Mouse (Mus musculus) midbrain, embryonic 13.5 days (tissue): Measurements from ENCODE around the gene Depp1. TPM values are rescaled to one million over a fixed set of nuclear protein-coding genes. Genes with fewer than 3 reads are reported as not detected.
A peak's percentile ranks its signal among the peaks of the same experiment; 100 is the strongest.

ENCODE experiments used
- ATAC-seq: fragments of 200-750 bp; cut with Nextera tagmentation; 2 replicates; pipeline ENCODE4 v1.8.0; 2017; ENCODE audit warnings: mild to moderate bottlenecking, moderate TSS enrichment, moderate library complexity
- H3K27ac ChIP-seq: fragments of 300-500 bp; sonication (generic); 2 replicates; pipeline ENCODE4 v1.5.1; 2015; ENCODE audit warnings: inconsistent platforms, mild to moderate bottlenecking, moderate library complexity
- H3K27me3 ChIP-seq: fragments of 300-500 bp; sonication (generic); 2 replicates; pipeline ENCODE4 v1.6.1; 2015; ENCODE audit warnings: mild to moderate bottlenecking, inconsistent platforms
- H3K36me3 ChIP-seq: fragments of 300-500 bp; sonication (generic); 2 replicates; pipeline ENCODE4 v1.6.1; 2015; ENCODE audit warnings: mild to moderate bottlenecking, inconsistent platforms
- H3K4me1 ChIP-seq: fragments of 300-500 bp; sonication (generic); replicated peaks from 2 replicates; pipeline ENCODE4 v1.6.1; 2015; ENCODE audit warnings: inconsistent platforms
- H3K4me2 ChIP-seq: fragments of 300-500 bp; sonication (generic); replicated peaks from 2 replicates; pipeline ENCODE4 v1.6.1; 2015; ENCODE audit warnings: moderate library complexity, mild to moderate bottlenecking, inconsistent platforms
- H3K4me3 ChIP-seq: fragments of 300-500 bp; sonication (generic); replicated peaks from 2 replicates; pipeline ENCODE4 v1.5.1; 2015; ENCODE audit warnings: mild to moderate bottlenecking, inconsistent platforms
- H3K9ac ChIP-seq: fragments of 300-500 bp; sonication (generic); replicated peaks from 2 replicates; pipeline ENCODE4 v1.6.1; 2015; ENCODE audit warnings: mild to moderate bottlenecking, inconsistent platforms
- H3K9me3 ChIP-seq: fragments of 300-500 bp; sonication (generic); 2 replicates; pipeline ENCODE4 v1.6.1; 2016; ENCODE audit warnings: mild to moderate bottlenecking, inconsistent platforms
- WGBS: fragments of 180-500 bp; shearing (Covaris S2); methylation state at CpG from one replicate; pipeline ENCODE4 v1.1.7; 2015; 5-methylcytosine and 5-hydroxymethylcytosine counted together
- polyA plus RNA-seq: library from polyadenylated mRNA; unstranded; fragments of >200 nt; fragmentation: Nextera tagmentation; extraction: Ambion mirVana; gene quantifications from 2 replicates; pipeline ENCODE4 v1.2.1, GENCODE M21; 2015

The Depp1 gene
- polyA plus RNA-seq, 1 experiment from 2014 or later, result 6.0 TPM

- Histone ChIP-seq H3K9ac (no peak overlapping the region), H3K4me2 (no peak overlapping the region), H3K4me1 (no peaks in the 10 kb centered on the region), H3K9me3 (no peaks in the 10 kb centered on the region), H3K27me3 (no peaks in the 10 kb centered on the region), H3K36me3 (no peaks in the 10 kb centered on the region), H3K27ac (no peak overlapping the region), H3K4me3 (no peak overlapping the region)
- WGBS, result 85% methylated on average over 20 of the region's 20 CpGs
- no peak for ATAC-seq
These were observed 1.2 kb downstream of the Depp1 start for GRCm38 (mm10) chr6:116651437-116652118.

GRCm38 (mm10) chr6:116653191-116653590, 2.8 kb downstream of the Depp1 start:
- H3K27ac ChIP-seq, result no peak overlapping the region
- H3K36me3 ChIP-seq, result no peaks in the 10 kb centered on the region
- 75% methylated on average over 3 of the region's 3 CpGs for WGBS
- H3K4me3 ChIP-seq, result no peak overlapping the region
- ATAC-seq, result no peak
- no peaks in the 10 kb centered on the region for H3K27me3 ChIP-seq
- H3K4me2 ChIP-seq, result no peak overlapping the region
- no peak overlapping the region for H3K9ac ChIP-seq
- H3K9me3 ChIP-seq, result no peaks in the 10 kb centered on the region
- no peaks in the 10 kb centered on the region for H3K4me1 ChIP-seq

GRCm38 (mm10) chr6:116653684-116654454, 3.5 kb downstream of the Depp1 start:
- Histone ChIP-seq H3K9me3 (no peaks in the 10 kb centered on the region), H3K36me3 (no peaks in the 10 kb centered on the region), H3K27ac (no peak overlapping the region), H3K27me3 (no peaks in the 10 kb centered on the region), H3K4me2 (no peak overlapping the region), H3K4me3 (no peak overlapping the region), H3K4me1 (no peaks in the 10 kb centered on the region), H3K9ac (no peak overlapping the region)
- peak; percentile 87 for ATAC-seq
- 67% methylated on average over 9 of the region's 9 CpGs for WGBS

GRCm38 (mm10) chr6:116663364-116663763, 13.0 kb downstream of the Depp1 start:
- H3K36me3 ChIP-seq, result no peaks in the 10 kb centered on the region
- H3K27ac ChIP-seq, result no peak overlapping the region
- H3K9ac ChIP-seq, result no peak overlapping the region
- 91% methylated on average over 2 of the region's 2 CpGs for WGBS
- no peak overlapping the region for H3K4me3 ChIP-seq
- H3K4me2 ChIP-seq, result no peak overlapping the region
- H3K27me3 ChIP-seq, result no peaks in the 10 kb centered on the region
- no peak for ATAC-seq
- H3K9me3 ChIP-seq, result no peaks in the 10 kb centered on the region
- peaks cover 15% of the 10 kb centered on the region for H3K4me1 ChIP-seq

- Histone ChIP-seq H3K9me3 (no peaks in the 10 kb centered on the region), H3K27ac (no peak overlapping the region), H3K4me2 (no peak overlapping the region), H3K4me3 (no peak overlapping the region), H3K27me3 (no peaks in the 10 kb centered on the region), H3K4me1 (peaks cover 22% of the 10 kb centered on the region), H3K9ac (no peak overlapping the region), H3K36me3 (no peaks in the 10 kb centered on the region)
- ATAC-seq, result no peak
- 84% methylated on average over 6 of the region's 6 CpGs for WGBS
These were observed 13.6 kb downstream of the Depp1 start for GRCm38 (mm10) chr6:116664031-116664430.

- H3K9me3 ChIP-seq, result no peaks in the 10 kb centered on the region
- H3K4me2 ChIP-seq, result no peak overlapping the region
- H3K36me3 ChIP-seq, result no peaks in the 10 kb centered on the region
- H3K9ac ChIP-seq, result no peak overlapping the region
- H3K27ac ChIP-seq, result no peak overlapping the region
- H3K27me3 ChIP-seq, result no peaks in the 10 kb centered on the region
- WGBS, result 83% methylated on average over 3 of the region's 3 CpGs
- H3K4me3 ChIP-seq, result no peak overlapping the region
- no peak; the same call in 1 of the 2 replicates for ATAC-seq
- H3K4me1 ChIP-seq, result peaks cover 30% of the 10 kb centered on the region
These were observed 14.4 kb downstream of the Depp1 start for GRCm38 (mm10) chr6:116664830-116665229.

- Histone ChIP-seq H3K27ac (no peak overlapping the region), H3K36me3 (no peaks in the 10 kb centered on the region), H3K9ac (no peak overlapping the region), H3K4me3 (no peak overlapping the region), H3K4me2 (no peak overlapping the region), H3K27me3 (no peaks in the 10 kb centered on the region), H3K9me3 (no peaks in the 10 kb centered on the region), H3K4me1 (peaks cover 44% of the 10 kb centered on the region)
- ATAC-seq, result no peak
- WGBS, result 76% methylated on average over 12 of the region's 12 CpGs
These were observed 15.8 kb downstream of the Depp1 start for GRCm38 (mm10) chr6:116666085-116666750.

GRCm38 (mm10) chr6:116666892-116667291, 16.5 kb downstream of the Depp1 start:
- no peak for ATAC-seq
- WGBS, result 16% methylated on average over 3 of the region's 3 CpGs
- Histone ChIP-seq H3K27ac (0 out of 2 replicates have a peak overlapping the region, but pooled peaks have one; percentile 35), H3K4me1 (peaks cover 50% of the 10 kb centered on the region), H3K4me3 (no peak overlapping the region), H3K36me3 (no peaks in the 10 kb centered on the region), H3K9me3 (no peaks in the 10 kb centered on the region), H3K9ac (no peak overlapping the region), H3K27me3 (no peaks in the 10 kb centered on the region; the same call in 1 of the 2 replicates), H3K4me2 (no peak overlapping the region)

GRCm38 (mm10) chr6:116667382-116667781, 17.0 kb downstream of the Depp1 start:
- 0 out of 2 replicates have a peak overlapping the region, but pooled peaks have one; percentile 36 for H3K27ac ChIP-seq
- 44% methylated on average over 3 of the region's 3 CpGs for WGBS
- H3K4me2 ChIP-seq, result no peak overlapping the region
- H3K9me3 ChIP-seq, result no peaks in the 10 kb centered on the region
- no peaks in the 10 kb centered on the region for H3K36me3 ChIP-seq
- H3K4me1 ChIP-seq, result peaks cover 55% of the 10 kb centered on the region
- ATAC-seq, result no peak
- H3K4me3 ChIP-seq, result no peak overlapping the region
- peaks cover 2% of the 10 kb centered on the region; the same call in 1 of the 2 replicates for H3K27me3 ChIP-seq
- no peak overlapping the region for H3K9ac ChIP-seq

- no peak overlapping the region for H3K4me3 ChIP-seq
- no peak overlapping the region for H3K9ac ChIP-seq
- WGBS, result 48% methylated on average over 11 of the region's 11 CpGs
- H3K4me2 ChIP-seq, result no peak overlapping the region
- H3K4me1 ChIP-seq, result peaks cover 67% of the 10 kb centered on the region
- no peaks in the 10 kb centered on the region for H3K36me3 ChIP-seq
- H3K9me3 ChIP-seq, result no peaks in the 10 kb centered on the region
- H3K27ac ChIP-seq, result no peak overlapping the region
- no peak for ATAC-seq
- peaks cover 2% of the 10 kb centered on the region; the same call in 1 of the 2 replicates for H3K27me3 ChIP-seq
These were observed 18.5 kb downstream of the Depp1 start for GRCm38 (mm10) chr6:116668682-116669470.

- peak overlapping the region; percentile 93 for H3K4me2 ChIP-seq
- ATAC-seq, result peak; percentile 14; the same call in 1 of the 2 replicates
- H3K4me3 ChIP-seq, result no peak overlapping the region
- peak overlapping the region; percentile 75 for H3K27ac ChIP-seq
- H3K36me3 ChIP-seq, result no peaks in the 10 kb centered on the region
- H3K27me3 ChIP-seq, result peaks cover 2% of the 10 kb centered on the region; the same call in 1 of the 2 replicates
- H3K9ac ChIP-seq, result peak overlapping the region; percentile 24; the same call in 1 of the 2 replicates
- H3K9me3 ChIP-seq, result no peaks in the 10 kb centered on the region
- H3K4me1 ChIP-seq, result peaks cover 75% of the 10 kb centered on the region
- 13% methylated on average over 6 of the region's 6 CpGs for WGBS
These were observed 19.7 kb downstream of the Depp1 start for GRCm38 (mm10) chr6:116670144-116670543.
